Mouse (Mus musculus): ENCODE data around the gene Ajap1. TPM values are rescaled to one million over a fixed set of nuclear protein-coding genes. Genes with fewer than 3 reads are reported as not detected.

Gene Ajap1
- total and polyA plus RNA-seq, 3 experiments, result not detected

GRCm38 (mm10) chr4:153435917-153436316 lies 46.7 kb downstream of the Ajap1 start:
- H3K4me2 ChIP-seq (ENCODE audit: insufficient read depth, low read depth, poor library complexity, severe bottlenecking), result no peak overlapping the region
- no peaks in the 10 kb centered on the region for H3K36me3 ChIP-seq (replicated peaks in 1 of 2; ENCODE audit: control insufficient read depth in 1 of 2, insufficient read depth in 1 of 2, low read length in 1 of 2)
- H3K79me2 ChIP-seq (replicated peaks; ENCODE audit: control insufficient read depth, extremely low read depth, insufficient read depth, poor library complexity, severe bottlenecking), result no peaks in the 10 kb centered on the region
- dilution Hi-C loops (cut with MboI; ENCODE audit: extremely low pct_ligation_motif_present, extremely low pct_unique_long_range_greater_than_20kb, low sequenced_read_pairs) (no loop called here), in situ Hi-C loops (cut with MboI; ENCODE audit: low pct_ligation_motif_present, low pct_unique_long_range_greater_than_20kb, low sequenced_read_pairs) (no loop called here)
- no peak overlapping the region for H3K27ac ChIP-seq (ENCODE audit: insufficient read depth, low read depth)
- H3K4me1 ChIP-seq (ENCODE audit: control insufficient read depth in 1 of 2, insufficient read depth in 2 of 2), result no peaks in the 10 kb centered on the region
- peaks cover 99% of the 10 kb centered on the region for H3K9me3 ChIP-seq (replicated peaks; ENCODE audit: low read length)
- H3K9ac ChIP-seq (ENCODE audit: insufficient read depth, low read depth), result no peak overlapping the region
- no peak overlapping the region for H3K4me3 ChIP-seq (replicated peaks in 1 of 3; ENCODE audit: low read depth in 2 of 3, low read length in 2 of 3, poor library complexity in 1 of 3)
- no peaks in the 10 kb centered on the region for H3K27me3 ChIP-seq (replicated peaks)
- DNase-seq (ENCODE audit: extremely low read depth), result no peak
- no peak for TF ChIP-seq POLR2AphosphoS2 (IDR thresholded peaks at IDR 0.05; ENCODE audit: low read depth, low read length)
- no peak for TF ChIP-seq JUND (conservative IDR thresholded peaks at IDR 0.05; ENCODE audit: low read depth, low read length)
- no peak for TF ChIP-seq IRF4 (IDR thresholded peaks at IDR 0.05; ENCODE audit: low read depth, low read length)
- no peak for TF ChIP-seq POLR2A (IDR thresholded peaks at IDR 0.05; ENCODE audit: low read depth, low read length)
- TF ChIP-seq ZKSCAN1 (IDR thresholded peaks at IDR 0.05; ENCODE audit: borderline replicate concordance, low read depth, low read length), result no peak

GRCm38 (mm10) chr4:153429971-153430370 lies 52.6 kb downstream of the Ajap1 start:
- H3K79me2 ChIP-seq (replicated peaks; ENCODE audit: control insufficient read depth, extremely low read depth, insufficient read depth, poor library complexity, severe bottlenecking), result no peaks in the 10 kb centered on the region
- DNase-seq (ENCODE audit: extremely low read depth), result no peak
- no peak overlapping the region for H3K4me2 ChIP-seq (ENCODE audit: insufficient read depth, low read depth, poor library complexity, severe bottlenecking)
- no peak for TF ChIP-seq MYC (IDR thresholded peaks at IDR 0.05; ENCODE audit: low read depth, low read length)
- no peak for TF ChIP-seq JUND (conservative IDR thresholded peaks at IDR 0.05; ENCODE audit: low read depth, low read length)
- no peak overlapping the region for H3K9ac ChIP-seq (ENCODE audit: insufficient read depth, low read depth)
- no peaks in the 10 kb centered on the region for H3K27me3 ChIP-seq (replicated peaks)
- in situ Hi-C loops (cut with MboI; ENCODE audit: low pct_ligation_motif_present, low pct_unique_long_range_greater_than_20kb, low sequenced_read_pairs), result no loop called here
- H3K36me3 ChIP-seq (replicated peaks in 1 of 2; ENCODE audit: control insufficient read depth in 1 of 2, insufficient read depth in 1 of 2, low read length in 1 of 2), result no peaks in the 10 kb centered on the region
- H3K9me3 ChIP-seq (replicated peaks; ENCODE audit: low read length), result peaks cover 99% of the 10 kb centered on the region
- no peak overlapping the region for H3K27ac ChIP-seq (ENCODE audit: insufficient read depth, low read depth)
- H3K4me1 ChIP-seq (ENCODE audit: control insufficient read depth in 1 of 2, insufficient read depth in 2 of 2), result no peaks in the 10 kb centered on the region
- H3K4me3 ChIP-seq (replicated peaks in 1 of 3; ENCODE audit: low read depth in 2 of 3, low read length in 2 of 3, poor library complexity in 1 of 3), result no peak overlapping the region
- dilution Hi-C loops (cut with MboI; ENCODE audit: extremely low pct_ligation_motif_present, extremely low pct_unique_long_range_greater_than_20kb, low sequenced_read_pairs), result no loop called here

- in situ Hi-C loops (cut with MboI; ENCODE audit: low pct_ligation_motif_present, low pct_unique_long_range_greater_than_20kb, low sequenced_read_pairs) (no loop called here), dilution Hi-C loops (cut with MboI; ENCODE audit: extremely low pct_ligation_motif_present, extremely low pct_unique_long_range_greater_than_20kb, low sequenced_read_pairs) (no loop called here)
- TF ChIP-seq HCFC1 (IDR thresholded peaks at IDR 0.05; ENCODE audit: low read depth, low read length), result no peak
- no peak for TF ChIP-seq JUN (IDR thresholded peaks at IDR 0.05; ENCODE audit: insufficient read depth, low read depth, low read length)
- TF ChIP-seq SMC3 (IDR thresholded peaks at IDR 0.05; ENCODE audit: low read depth, low read length), result no peak
- no peak for TF ChIP-seq USF1 (IDR thresholded peaks at IDR 0.05; ENCODE audit: low read depth, low read length)
- TF ChIP-seq GABPA (IDR thresholded peaks at IDR 0.05; ENCODE audit: insufficient replicate concordance, low read depth, low read length), result no peak
- TF ChIP-seq MYC (IDR thresholded peaks at IDR 0.05; ENCODE audit: low read depth, low read length), result no peak
- TF ChIP-seq JUND (conservative IDR thresholded peaks at IDR 0.05; ENCODE audit: low read depth, low read length), result no peak
- no peak for TF ChIP-seq POLR2AphosphoS2 (IDR thresholded peaks at IDR 0.05; ENCODE audit: low read depth, low read length)
- no peak for TF ChIP-seq NRF1 (IDR thresholded peaks at IDR 0.05; ENCODE audit: low read depth, low read length)
- TF ChIP-seq CHD1 (IDR thresholded peaks at IDR 0.05; ENCODE audit: low read depth, low read length), result no peak
- no peak for TF ChIP-seq ZMIZ1 (IDR thresholded peaks at IDR 0.05; ENCODE audit: low read depth, low read length)
- TF ChIP-seq EP300 (IDR thresholded peaks at IDR 0.05; ENCODE audit: low read length), result no peak
- TF ChIP-seq MAX (IDR thresholded peaks at IDR 0.05; ENCODE audit: low read length), result no peak
- no peak for TF ChIP-seq NELFE (IDR thresholded peaks at IDR 0.05; ENCODE audit: low read depth, low read length)
- no peak for TF ChIP-seq E2F4 (IDR thresholded peaks at IDR 0.05; ENCODE audit: insufficient replicate concordance, low read depth, low read length)
- no peak for TF ChIP-seq ETS1 (conservative IDR thresholded peaks at IDR 0.05; ENCODE audit: low read depth, low read length)
- no peak for TF ChIP-seq MXI1 (IDR thresholded peaks at IDR 0.05; ENCODE audit: low read depth, low read length)
- TF ChIP-seq BHLHE40 (IDR thresholded peaks at IDR 0.05; ENCODE audit: low read depth, low read length), result no peak
- no peak for TF ChIP-seq POLR2A (IDR thresholded peaks at IDR 0.05; ENCODE audit: low read depth, low read length)
- no peak for TF ChIP-seq UBTF (IDR thresholded peaks at IDR 0.05; ENCODE audit: low read depth, low read length)
Measured at GRCm38 (mm10) chr4:153425961-153426656, 56.5 kb downstream of the Ajap1 start.

More at GRCm38 (mm10) chr4:153425961-153426656, 56.5 kb downstream of the Ajap1 start:
- no peak overlapping the region for H3K27ac ChIP-seq (ENCODE audit: insufficient read depth, low read depth)
- H3K4me1 ChIP-seq (ENCODE audit: control insufficient read depth in 1 of 2, insufficient read depth in 2 of 2), result no peaks in the 10 kb centered on the region
- H3K27me3 ChIP-seq (replicated peaks), result no peaks in the 10 kb centered on the region
- peaks cover 99% of the 10 kb centered on the region for H3K9me3 ChIP-seq (replicated peaks; ENCODE audit: low read length)
- no peak overlapping the region for H3K9ac ChIP-seq (ENCODE audit: insufficient read depth, low read depth)
- no peak for DNase-seq (ENCODE audit: extremely low read depth)
- H3K4me2 ChIP-seq (ENCODE audit: insufficient read depth, low read depth, poor library complexity, severe bottlenecking), result no peak overlapping the region
- no peaks in the 10 kb centered on the region for H3K79me2 ChIP-seq (replicated peaks; ENCODE audit: control insufficient read depth, extremely low read depth, insufficient read depth, poor library complexity, severe bottlenecking)
- no peaks in the 10 kb centered on the region for H3K36me3 ChIP-seq (replicated peaks in 1 of 2; ENCODE audit: control insufficient read depth in 1 of 2, insufficient read depth in 1 of 2, low read length in 1 of 2)
- H3K4me3 ChIP-seq (replicated peaks in 1 of 3; ENCODE audit: low read depth in 2 of 3, low read length in 2 of 3, poor library complexity in 1 of 3), result no peak overlapping the region
